In the genomic region with DNA sequence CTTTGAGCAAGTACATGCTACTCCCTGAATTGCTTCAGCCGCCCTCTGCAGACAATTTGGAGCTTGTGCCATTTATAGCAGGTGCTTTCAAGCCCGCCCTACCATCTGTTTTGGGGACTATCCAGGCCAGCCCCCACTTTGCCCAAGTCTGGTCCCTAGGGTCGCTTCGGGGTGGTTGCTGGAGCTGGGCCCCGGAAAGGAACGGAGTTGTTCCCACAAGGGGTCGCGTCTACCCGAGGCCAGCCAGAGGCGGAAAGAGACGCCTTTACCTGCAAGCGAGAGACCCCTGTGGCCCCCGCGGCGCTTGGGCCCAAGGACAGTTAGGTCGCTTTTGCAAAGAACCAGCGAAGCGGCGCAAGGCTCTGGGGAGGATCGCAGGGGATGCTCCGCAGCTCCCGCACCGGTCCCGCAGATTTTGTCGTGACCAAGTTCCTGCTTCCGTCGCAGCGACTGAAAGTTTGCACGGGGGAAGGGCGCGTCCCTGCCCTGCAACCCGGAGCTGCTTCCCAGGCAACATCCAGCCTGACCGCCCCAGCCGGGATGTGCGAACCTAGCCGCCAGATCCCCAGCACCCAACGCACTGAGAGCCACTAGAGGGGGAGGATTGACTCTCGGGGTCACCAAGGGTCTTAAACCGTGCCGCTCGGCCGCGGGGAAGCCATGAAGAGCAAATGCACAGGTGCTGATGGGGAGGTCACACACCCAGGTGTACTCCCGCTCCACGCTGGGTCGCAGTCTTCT, we compare ENCODE assay signal across 8 mouse cellular contexts. TPM values are rescaled to one million over a fixed set of nuclear protein-coding genes. Genes with fewer than 3 reads are reported as not detected.
A peak's percentile ranks its signal among the peaks of the same experiment; 100 is the strongest.
DNase-seq lines count a peak whose midpoint lies in the region; ATAC-seq lines count a peak whose summit lies in the region.

A gene (minus strand): TSS at position 542 of the 741 bp plus-strand sequence.

- peak; percentile 50 for ATAC-seq in hindbrain, embryonic 12.5 days (ENCODE audit: low FRiP score)

- no peaks in the 10 kb centered on the region for H3K9me3 ChIP-seq in hindbrain, embryonic 12.5 days (replicated peaks)

- intact Hi-C loops in left cerebral cortex, postnatal 14 days (cut with DNase I), result no loop called here

- no peak within 1 kb of the TSS for H3K27ac ChIP-seq in hindbrain, embryonic 12.5 days

- peak; percentile 34 for DNase-seq in adrenal gland, adult 8-10 months
- peak; percentile 71 to 76 for DNase-seq in cerebellum, postnatal 14 days
- DNase-seq in gastrocnemius, adult 18-20 months (ENCODE audit: low spot score), result peak; percentile 29
- DNase-seq in left cerebral cortex, postnatal 14 days (ENCODE audit: low spot score in 2 of 2), result peak; percentile 42 to 44
- DNase-seq in lung, postnatal 4 days, result peak; percentile 69 to 70
- DNase-seq in retina, postnatal 1 day, result peak; percentile 58
- no peak for DNase-seq in adipocyte (ENCODE audit: low spot score)

- 1% methylated on average over 46 of the region's 46 CpGs for WGBS in hindbrain, embryonic 12.5 days

- H3K4me1 ChIP-seq in hindbrain, embryonic 12.5 days, result peaks cover 10% of the 10 kb centered on the region

- peak within 1 kb of the TSS; percentile 78 for H3K4me2 ChIP-seq in hindbrain, embryonic 12.5 days (replicated peaks)

- H3K27me3 ChIP-seq in hindbrain, embryonic 12.5 days, result peaks cover 31% of the 10 kb centered on the region

- peak within 1 kb of the TSS; percentile 51 for H3K9ac ChIP-seq in hindbrain, embryonic 12.5 days

- no peaks in the 10 kb centered on the region for H3K36me3 ChIP-seq in hindbrain, embryonic 12.5 days

- H3K4me3 ChIP-seq in hindbrain, embryonic 12.5 days, result peak within 1 kb of the TSS; percentile 44

RNA-seq across cellular contexts. Expression of the gene that starts here (rescaled TPM):
- 10 to 100 TPM in 1 of 4 experiments, 1 to 10 TPM in 3; 5.4 to 10.2 (median 7.8) TPM for total RNA-seq in adrenal gland, adult 8-10 months (2022)
- under 1 TPM; 0.82 to 0.90 TPM for total RNA-seq in gastrocnemius, adult 18-20 months (2021)
- polyA plus RNA-seq in hindbrain, embryonic 12.5 days (2016; fragmentation: Nextera tagmentation; extraction: Ambion mirVana), result 1.3 and 1.6 TPM in 2 replicates
- total RNA-seq in left cerebral cortex, postnatal 14 days (2021), result 1 to 10 TPM; 7.5 to 7.8 TPM

Comparison
In these comparisons a context has a peak if more than half of its experiments do, and no peak if none do; other contexts are left out.
1. Peak in DNase-seq in gastrocnemius, adult 18-20 months; RNA of the gene not detected or under 1 TPM.